Mouse (Mus musculus): Measurements from ENCODE around the gene Klhl8. TPM values are rescaled to one million over a fixed set of nuclear protein-coding genes. Genes with fewer than 3 reads are reported as not detected.

Klhl8 gene
- total and polyA plus RNA-seq, 3 experiments, result 0.11 to 3.0 (median 1.5) TPM

- TF ChIP-seq GATA2 (IDR thresholded peaks at IDR 0.05; ENCODE audit: borderline replicate concordance, low read depth, low read length) (no peak), GATA1 (IDR thresholded peaks at IDR 0.05; ENCODE audit: borderline replicate concordance, low read length) (no peak), TAL1 (conservative IDR thresholded peaks at IDR 0.05; ENCODE audit: low read depth, low read length) (no peak), CTCF (IDR thresholded peaks at IDR 0.05; ENCODE audit: low read depth, low read length) (no peak), POLR2AphosphoS5 (IDR thresholded peaks at IDR 0.05; ENCODE audit: insufficient replicate concordance, low read depth, low read length) (no peak)
- Histone ChIP-seq H3K4me1 (ENCODE audit: insufficient read depth, low read depth, low read length) (peaks cover 20% of the 10 kb centered on the region; the same call in 1 of the 2 replicates), H3K4me3 (ENCODE audit: low read depth, low read length) (no peak overlapping the region), H3K9me3 (replicated peaks) (no peaks in the 10 kb centered on the region), H3K36me3 (replicated peaks) (peaks cover 89% of the 10 kb centered on the region), H3K27me3 (ENCODE audit: insufficient read depth, low read length) (no peaks in the 10 kb centered on the region)
- ATAC-seq (ENCODE audit: extremely low read depth, insufficient number of reproducible peaks, low FRiP score, poor library complexity, severe bottlenecking) (no peak), DNase-seq (ENCODE audit: low spot score) (no peak)
These were observed 91.4 kb downstream of the Klhl8 start for GRCm38 (mm10) chr5:103819674-103820073.

- peaks cover 91% of the 10 kb centered on the region for H3K36me3 ChIP-seq (replicated peaks)
- no peak overlapping the region for H3K4me3 ChIP-seq (ENCODE audit: low read depth, low read length)
- H3K27me3 ChIP-seq (ENCODE audit: insufficient read depth, low read length), result no peaks in the 10 kb centered on the region
- ATAC-seq (ENCODE audit: extremely low read depth, insufficient number of reproducible peaks, low FRiP score, poor library complexity, severe bottlenecking) (no peak), DNase-seq (ENCODE audit: low spot score) (no peak)
- H3K9me3 ChIP-seq (replicated peaks), result no peaks in the 10 kb centered on the region
- TF ChIP-seq POLR2AphosphoS5 (IDR thresholded peaks at IDR 0.05; ENCODE audit: insufficient replicate concordance, low read depth, low read length), result no peak
- no peak for TF ChIP-seq GATA2 (IDR thresholded peaks at IDR 0.05; ENCODE audit: borderline replicate concordance, low read depth, low read length)
- no peak for TF ChIP-seq TAL1 (conservative IDR thresholded peaks at IDR 0.05; ENCODE audit: low read depth, low read length)
- no peak for TF ChIP-seq GATA1 (IDR thresholded peaks at IDR 0.05; ENCODE audit: borderline replicate concordance, low read length)
- no peak for TF ChIP-seq CTCF (IDR thresholded peaks at IDR 0.05; ENCODE audit: low read depth, low read length)
- peaks cover 28% of the 10 kb centered on the region for H3K4me1 ChIP-seq (ENCODE audit: insufficient read depth, low read depth, low read length)
These were observed 92.5 kb downstream of the Klhl8 start for GRCm38 (mm10) chr5:103818602-103819001.

DNA sequence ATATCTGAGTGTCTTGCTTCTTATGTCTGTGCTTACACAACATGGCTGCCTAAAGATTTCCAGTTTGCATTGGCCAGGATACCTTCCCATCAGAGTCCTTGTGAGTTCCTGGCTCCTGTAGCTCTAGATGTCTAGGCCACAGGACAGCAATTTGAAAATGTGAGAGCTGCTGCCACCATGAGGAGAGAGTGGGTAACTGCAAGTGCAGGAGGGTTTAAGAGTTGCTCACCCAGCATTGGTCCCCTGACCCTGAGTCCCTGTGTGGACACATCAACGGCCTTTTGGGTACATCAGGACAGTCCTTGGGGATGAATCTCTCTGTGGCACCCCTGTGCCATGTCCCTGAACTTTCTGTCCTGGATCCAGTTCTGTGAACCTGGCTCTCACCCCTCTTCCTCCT lies 93.3 kb downstream of the Klhl8 start:
- H3K9me3 ChIP-seq (replicated peaks), result no peaks in the 10 kb centered on the region
- H3K36me3 ChIP-seq (replicated peaks), result peaks cover 91% of the 10 kb centered on the region
- TF ChIP-seq GATA1 (IDR thresholded peaks at IDR 0.05; ENCODE audit: borderline replicate concordance, low read length) (no peak), CTCF (IDR thresholded peaks at IDR 0.05; ENCODE audit: low read depth, low read length) (peak; percentile 95)
- H3K4me1 ChIP-seq (ENCODE audit: insufficient read depth, low read depth, low read length), result peaks cover 37% of the 10 kb centered on the region
- DNase-seq (ENCODE audit: low spot score), result peak; percentile 62
- H3K4me3 ChIP-seq (ENCODE audit: low read depth, low read length), result no peak overlapping the region
- peak; percentile 82 for ATAC-seq (ENCODE audit: extremely low read depth, insufficient number of reproducible peaks, low FRiP score, poor library complexity, severe bottlenecking)
- no peaks in the 10 kb centered on the region for H3K27me3 ChIP-seq (ENCODE audit: insufficient read depth, low read length)

GRCm38 (mm10) chr5:103816718-103817117 lies 94.3 kb downstream of the Klhl8 start:
- H3K4me1 ChIP-seq (ENCODE audit: insufficient read depth, low read depth, low read length), result peaks cover 40% of the 10 kb centered on the region
- no peak for DNase-seq (ENCODE audit: low spot score)

DNA sequence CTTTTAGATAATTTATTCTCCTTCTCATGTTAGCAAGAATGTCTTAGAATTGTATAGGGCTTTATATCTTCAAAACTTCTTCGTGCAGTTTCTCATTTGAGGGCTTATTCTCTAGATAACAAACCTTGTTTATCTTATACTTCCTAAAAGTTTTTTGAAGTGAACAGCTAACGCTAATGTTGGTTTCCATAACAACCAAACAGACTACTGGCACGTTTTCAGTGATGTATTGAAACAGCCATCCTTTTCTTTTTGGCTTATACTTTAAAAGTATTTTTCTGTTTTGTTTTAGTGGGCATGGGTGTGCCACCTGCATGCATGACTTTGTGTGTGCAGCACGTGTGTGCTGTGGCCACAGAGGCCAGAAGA lies 95.8 kb downstream of the Klhl8 start:
- ATAC-seq (ENCODE audit: extremely low read depth, insufficient number of reproducible peaks, low FRiP score, poor library complexity, severe bottlenecking), result no peak
- Histone ChIP-seq H3K4me3 (ENCODE audit: low read depth, low read length) (no peak overlapping the region), H3K36me3 (replicated peaks) (peaks cover 85% of the 10 kb centered on the region), H3K27me3 (ENCODE audit: insufficient read depth, low read length) (no peaks in the 10 kb centered on the region), H3K9me3 (replicated peaks) (no peaks in the 10 kb centered on the region), H3K4me1 (ENCODE audit: insufficient read depth, low read depth, low read length) (peaks cover 40% of the 10 kb centered on the region)
- no peak for DNase-seq (ENCODE audit: low spot score)
- TF ChIP-seq GATA2 (IDR thresholded peaks at IDR 0.05; ENCODE audit: borderline replicate concordance, low read depth, low read length), result no peak
- no peak for TF ChIP-seq POLR2AphosphoS5 (IDR thresholded peaks at IDR 0.05; ENCODE audit: insufficient replicate concordance, low read depth, low read length)

More at GRCm38 (mm10) chr5:103816718-103817117, 94.3 kb downstream of the Klhl8 start:
- Histone ChIP-seq H3K4me3 (ENCODE audit: low read depth, low read length) (no peak overlapping the region), H3K27me3 (ENCODE audit: insufficient read depth, low read length) (no peaks in the 10 kb centered on the region), H3K9me3 (replicated peaks) (no peaks in the 10 kb centered on the region), H3K36me3 (replicated peaks) (peaks cover 87% of the 10 kb centered on the region)
- no peak for ATAC-seq (ENCODE audit: extremely low read depth, insufficient number of reproducible peaks, low FRiP score, poor library complexity, severe bottlenecking)
- no peak for TF ChIP-seq CTCF (IDR thresholded peaks at IDR 0.05; ENCODE audit: low read depth, low read length)
- TF ChIP-seq GATA1 (IDR thresholded peaks at IDR 0.05; ENCODE audit: borderline replicate concordance, low read length), result no peak
- TF ChIP-seq POLR2AphosphoS5 (IDR thresholded peaks at IDR 0.05; ENCODE audit: insufficient replicate concordance, low read depth, low read length), result no peak
- no peak for TF ChIP-seq GATA2 (IDR thresholded peaks at IDR 0.05; ENCODE audit: borderline replicate concordance, low read depth, low read length)
- TF ChIP-seq TAL1 (conservative IDR thresholded peaks at IDR 0.05; ENCODE audit: low read depth, low read length), result no peak

GRCm38 (mm10) chr5:103814551-103815248 lies 96.4 kb downstream of the Klhl8 start:
- Histone ChIP-seq H3K4me3 (ENCODE audit: low read depth, low read length) (no peak overlapping the region), H3K9me3 (replicated peaks) (no peaks in the 10 kb centered on the region), H3K36me3 (replicated peaks) (peaks cover 85% of the 10 kb centered on the region), H3K27me3 (ENCODE audit: insufficient read depth, low read length) (no peaks in the 10 kb centered on the region), H3K4me1 (ENCODE audit: insufficient read depth, low read depth, low read length) (peaks cover 40% of the 10 kb centered on the region)
- DNase-seq (ENCODE audit: low spot score) (no peak), ATAC-seq (ENCODE audit: extremely low read depth, insufficient number of reproducible peaks, low FRiP score, poor library complexity, severe bottlenecking) (no peak)
- TF ChIP-seq TAL1 (conservative IDR thresholded peaks at IDR 0.05; ENCODE audit: low read depth, low read length) (no peak), GATA1 (IDR thresholded peaks at IDR 0.05; ENCODE audit: borderline replicate concordance, low read length) (no peak), CTCF (IDR thresholded peaks at IDR 0.05; ENCODE audit: low read depth, low read length) (no peak), POLR2AphosphoS5 (IDR thresholded peaks at IDR 0.05; ENCODE audit: insufficient replicate concordance, low read depth, low read length) (no peak), GATA2 (IDR thresholded peaks at IDR 0.05; ENCODE audit: borderline replicate concordance, low read depth, low read length) (no peak)
